Mouse (Mus musculus): ENCODE data around the gene Dis3l2.

GRCm38 (mm10) chr1:87086964-87087363 lies 383.4 kb downstream of the Dis3l2 start:
- no peak for TF ChIP-seq POLR2A (IDR thresholded peaks at IDR 0.05; ENCODE audit: borderline replicate concordance, extremely low read depth, low read depth, low read length)
- no peak for TF ChIP-seq CTCF (IDR thresholded peaks at IDR 0.05; ENCODE audit: insufficient read depth, low read length)
